Comparison of ENCODE assay signal across 27 mouse cellular contexts in the genomic region with DNA sequence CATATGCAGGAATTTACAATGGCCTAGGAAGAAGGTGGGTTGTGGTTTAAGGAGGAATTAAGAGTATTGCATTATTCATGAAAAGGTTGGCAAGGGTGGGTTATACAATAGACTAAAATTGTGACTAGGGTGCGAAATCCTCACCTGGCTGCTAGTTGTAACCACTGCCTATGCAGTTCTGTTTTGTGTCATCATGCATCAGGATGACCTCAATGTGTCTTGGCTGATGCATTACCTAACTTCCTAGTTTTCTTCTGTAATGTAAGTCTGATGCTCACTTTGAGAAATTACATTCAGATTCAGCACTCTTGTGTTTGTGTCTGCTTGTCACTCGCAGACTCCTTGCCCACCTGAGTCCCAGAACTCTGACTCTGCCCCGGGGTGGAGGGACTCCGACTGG.
"Had no signal": no experiment of that assay in that cellular context is flagged by ENCODE, and none has a peak within 500 bp of the region (broad histone marks: within the 10 kb centered on the region; RNA-seq: fewer than 3 reads in every experiment).

No protein-coding gene starts in this region.

- DNase-seq: gastrocnemius, adult 2 months; gastrocnemius, postnatal 10 days; gastrocnemius, postnatal 25 days; heart, adult 11 months; heart, adult 2 months; heart, postnatal 14 days; heart, postnatal 36 days; kidney, adult 18-20 months; kidney, adult 8-10 months; kidney, postnatal 10 days; kidney, postnatal 25 days; kidney, postnatal 4 days; liver had no signal

- H3K27ac ChIP-seq: gastrocnemius, adult 2 months; heart, adult 2 months; heart, embryonic 13.5 days; heart, embryonic 15.5 days; hindbrain, embryonic 13.5 days; intestine, embryonic 15.5 days; layer of hippocampus, adult 2 months; left cerebral cortex, adult 2 months; limb, embryonic 10.5 days; limb, embryonic 12.5 days; liver, embryonic 14.5 days had no signal

- H3K4me3 ChIP-seq: gastrocnemius, adult 2 months; heart, adult 2 months; heart, embryonic 13.5 days; heart, embryonic 15.5 days; hindbrain, embryonic 13.5 days; intestine, embryonic 15.5 days; layer of hippocampus, adult 2 months; left cerebral cortex, adult 2 months; limb, embryonic 10.5 days; limb, embryonic 12.5 days had no signal

- ATAC-seq: hindbrain, embryonic 16.5 days; inflammation-experienced regulatory T-cells, adult 6 months; intestine, embryonic 15.5 days; intestine, postnatal 0 days had no signal

- H3K9me3 ChIP-seq: heart, embryonic 13.5 days; heart, embryonic 15.5 days; hindbrain, embryonic 13.5 days; intestine, embryonic 15.5 days; limb, embryonic 10.5 days; limb, embryonic 12.5 days had no signal

- H3K4me1 ChIP-seq: heart, embryonic 13.5 days had no signal

- H3K27me3 ChIP-seq: heart, embryonic 13.5 days; heart, embryonic 15.5 days; hindbrain, embryonic 13.5 days; intestine, embryonic 15.5 days; limb, embryonic 12.5 days had no signal

- H3K9ac ChIP-seq: heart, embryonic 13.5 days; heart, embryonic 15.5 days; hindbrain, embryonic 13.5 days; intestine, embryonic 15.5 days; limb, embryonic 12.5 days; liver, embryonic 14.5 days had no signal

- H3K4me2 ChIP-seq: heart, embryonic 11.5 days; heart, embryonic 13.5 days; heart, embryonic 15.5 days; hindbrain, embryonic 13.5 days; intestine, embryonic 15.5 days; limb, embryonic 12.5 days; liver, embryonic 11.5 days had no signal

- H3K36me3 ChIP-seq: heart, embryonic 13.5 days; heart, embryonic 15.5 days; hindbrain, embryonic 13.5 days; intestine, embryonic 15.5 days; limb, embryonic 10.5 days; limb, embryonic 12.5 days had no signal
